Mouse (Mus musculus): Measurements from ENCODE around the gene Plekha7.

- no peak for TF ChIP-seq POLR2A (IDR thresholded peaks at IDR 0.05; ENCODE audit: low read depth, low read length)
- no peak for TF ChIP-seq CTCF (IDR thresholded peaks at IDR 0.05; ENCODE audit: extremely low read depth, insufficient read depth, insufficient read length, insufficient replicate concordance)
Measured at GRCm38 (mm10) chr7:116147114-116147513, 161.1 kb downstream of the Plekha7 start.
